In genomic region chr13:100832741-100833639, GRCm38 (mm10) we compare ENCODE assay signal across 7 mouse cellular contexts. TPM values are rescaled to one million over a fixed set of nuclear protein-coding genes. Genes with fewer than 3 reads are reported as not detected.
DNase-seq lines count a peak whose midpoint lies in the region; ATAC-seq lines count a peak whose summit lies in the region.

Slc30a5 (minus strand) TSS chr13:100833427.

- H3K9ac ChIP-seq in embryonic facial prominence, embryonic 11.5 days (replicated peaks; ENCODE audit: low read length), result peak within 1 kb of the TSS; percentile 91
- H3K9ac ChIP-seq in midbrain, embryonic 13.5 days (replicated peaks), result peak within 1 kb of the TSS; percentile 96

- H3K27ac ChIP-seq in embryonic facial prominence, embryonic 11.5 days (replicated peaks; ENCODE audit: low read depth, low read length), result peak within 1 kb of the TSS; percentile 81
- H3K27ac ChIP-seq in limb, embryonic 10.5 days, result peak within 1 kb of the TSS; percentile 93
- H3K27ac ChIP-seq in midbrain, embryonic 13.5 days, result peak within 1 kb of the TSS; percentile 92

- H3K36me3 ChIP-seq in embryonic facial prominence, embryonic 11.5 days (replicated peaks; ENCODE audit: control insufficient read depth, insufficient read depth, low read depth, low read length), result no peaks in the 10 kb centered on the region
- H3K36me3 ChIP-seq in limb, embryonic 10.5 days, result peaks cover 8% of the 10 kb centered on the region
- H3K36me3 ChIP-seq in midbrain, embryonic 13.5 days, result peaks cover under 1% of the 10 kb centered on the region; the same call in 1 of the 2 replicates

- H3K4me2 ChIP-seq in embryonic facial prominence, embryonic 11.5 days (ENCODE audit: low read depth, low read length), result peak within 1 kb of the TSS; percentile 82
- peak within 1 kb of the TSS; percentile 78 for H3K4me2 ChIP-seq in midbrain, embryonic 13.5 days (replicated peaks)

- peak within 1 kb of the TSS; percentile 96 for H3K4me3 ChIP-seq in embryonic facial prominence, embryonic 11.5 days (ENCODE audit: low read depth, low read length)
- peak within 1 kb of the TSS; percentile 98 for H3K4me3 ChIP-seq in limb, embryonic 10.5 days
- peak within 1 kb of the TSS; percentile 95 for H3K4me3 ChIP-seq in midbrain, embryonic 13.5 days (replicated peaks)

- under 1% methylated on average over 86 of the region's 94 CpGs for WGBS in embryonic facial prominence, embryonic 11.5 days
- under 1% methylated on average over 94 of the region's 94 CpGs for WGBS in limb, embryonic 10.5 days
- under 1% methylated on average over 91 of the region's 94 CpGs for WGBS in midbrain, embryonic 13.5 days

- peaks cover 2% of the 10 kb centered on the region; the same call in 1 of the 2 replicates for H3K4me1 ChIP-seq in embryonic facial prominence, embryonic 11.5 days (ENCODE audit: control insufficient read depth, insufficient read depth, low read length)
- peaks cover 14% of the 10 kb centered on the region; the same call in 1 of the 2 replicates for H3K4me1 ChIP-seq in limb, embryonic 10.5 days
- peaks cover 22% of the 10 kb centered on the region for H3K4me1 ChIP-seq in midbrain, embryonic 13.5 days (replicated peaks)

- no peaks in the 10 kb centered on the region for H3K27me3 ChIP-seq in embryonic facial prominence, embryonic 11.5 days (ENCODE audit: control insufficient read depth, insufficient read depth, low read length)
- H3K27me3 ChIP-seq in limb, embryonic 10.5 days (ENCODE audit: low read depth, poor library complexity, severe bottlenecking), result no peaks in the 10 kb centered on the region
- H3K27me3 ChIP-seq in midbrain, embryonic 13.5 days, result no peaks in the 10 kb centered on the region

- no peaks in the 10 kb centered on the region for H3K9me3 ChIP-seq in embryonic facial prominence, embryonic 11.5 days (replicated peaks; ENCODE audit: control insufficient read depth, low read length)
- no peaks in the 10 kb centered on the region for H3K9me3 ChIP-seq in limb, embryonic 10.5 days (replicated peaks)
- H3K9me3 ChIP-seq in midbrain, embryonic 13.5 days, result no peaks in the 10 kb centered on the region

- DNase-seq in adrenal gland, postnatal 14 days, result peak; percentile 100
- DNase-seq in embryonic facial prominence, embryonic 11.5 days (ENCODE audit: low spot score), result peak; percentile 100
- DNase-seq in kidney, adult 11 months, result peak; percentile 99
- DNase-seq in limb, embryonic 10.5 days (ENCODE audit: low spot score), result peak; percentile 98
- DNase-seq in spleen, adult 12 weeks (ENCODE audit: low spot score), result peak; percentile 99

- ATAC-seq in embryonic facial prominence, embryonic 11.5 days (replicated peaks; ENCODE audit: insufficient number of reproducible peaks, low FRiP score, low TSS enrichment, low read depth), result peak; percentile 97
- ATAC-seq in granulocyte monocyte progenitor cell, adult 5-6 weeks (replicated peaks; ENCODE audit: poor library complexity, severe bottlenecking), result peak; percentile 91
- ATAC-seq in midbrain, embryonic 13.5 days, result peak; percentile 98

RNA-seq across cellular contexts. Expression of gene Slc30a5, which starts in this region (rescaled TPM):
- total RNA-seq in adrenal gland, postnatal 14 days (2021), result 45.4 and 48.1 TPM in 2 replicates
- polyA plus RNA-seq in embryonic facial prominence, embryonic 11.5 days (2014; fragmentation: Nextera tagmentation; extraction: Ambion mirVana), result 53.7 and 62.0 TPM in 2 replicates
- 97.0 and 97.9 TPM in 2 replicates for total RNA-seq in granulocyte monocyte progenitor cell, adult 5-6 weeks (2014; fragmentation: Nextera tagmentation)
- total RNA-seq in granulocyte monocyte progenitor cell, adult 5-6 weeks (2017), result 96.8 and 111 TPM in 2 replicates
- polyA plus RNA-seq in limb, embryonic 10.5 days (2016; fragmentation: Nextera tagmentation; extraction: Ambion mirVana), result 44.8 and 45.2 TPM in 2 replicates
- polyA plus RNA-seq in midbrain, embryonic 13.5 days (2015; fragmentation: Nextera tagmentation; extraction: Ambion mirVana), result 30.3 and 32.5 TPM in 2 replicates

Comparison
In these comparisons a context has a peak if more than half of its experiments do, and no peak if none do; other contexts are left out.
1. Peak in every context shown above with its lines: DNase-seq, ATAC-seq, H3K4me3 ChIP-seq and H3K27ac ChIP-seq.